Mouse (Mus musculus): ENCODE data around the gene Fgfr2.

- no peak for TF ChIP-seq HCFC1 (IDR thresholded peaks at IDR 0.05; ENCODE audit: borderline replicate concordance, insufficient read depth, low read length)
- no peak for TF ChIP-seq ZNF384 (IDR thresholded peaks at IDR 0.05; ENCODE audit: low read depth, low read length)
These were observed 680.0 kb downstream of the Fgfr2 start for GRCm38 (mm10) chr7:132443134-132443533.
